Mouse (Mus musculus): ENCODE measurements around the gene Vmn2r107. TPM values are rescaled to one million over a fixed set of nuclear protein-coding genes. Genes with fewer than 3 reads are reported as not detected.

Gene Vmn2r107
- not detected in 2 replicates for polyA plus RNA-seq (2015; fragmentation: Nextera tagmentation; extraction: Ambion mirVana)

DNA sequence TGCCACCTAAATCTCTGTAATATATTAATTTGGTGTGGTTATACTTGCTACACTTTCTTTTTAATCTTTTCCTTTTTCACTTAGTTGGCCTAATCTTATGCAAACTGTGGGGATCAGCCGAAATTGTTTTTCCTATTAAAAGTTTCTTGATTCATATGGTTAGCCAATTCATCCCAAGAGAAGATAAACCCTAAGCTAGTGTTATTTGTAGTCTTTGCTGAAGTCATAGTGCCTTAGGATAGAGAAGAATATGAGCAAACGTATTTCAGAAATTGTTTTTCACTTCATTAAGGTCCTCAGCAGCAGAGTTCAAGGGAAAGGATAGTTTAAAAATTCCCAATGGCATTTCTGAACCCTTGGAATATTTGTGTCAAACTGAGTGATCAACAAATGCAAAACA, at the start of gene Vmn2r107:
TSS of gene Vmn2r107 (plus strand) at position 301 of the 400 bp plus-strand sequence.
- Histone ChIP-seq H3K4me2 (no peak within 1 kb of the TSS), H3K4me1 (replicated peaks) (no peaks in the 10 kb centered on the region), H3K9ac (no peak within 1 kb of the TSS), H3K4me3 (replicated peaks) (no peak within 1 kb of the TSS), H3K27ac (replicated peaks) (no peak within 1 kb of the TSS), H3K27me3 (no peaks in the 10 kb centered on the region), H3K36me3 (replicated peaks) (no peaks in the 10 kb centered on the region), H3K9me3 (replicated peaks) (no peaks in the 10 kb centered on the region)
- 22% methylated on average over 2 of the region's 2 CpGs for WGBS (ENCODE audit: insufficient replicate concordance)
- ATAC-seq (ENCODE audit: insufficient read depth): no peak

DNA sequence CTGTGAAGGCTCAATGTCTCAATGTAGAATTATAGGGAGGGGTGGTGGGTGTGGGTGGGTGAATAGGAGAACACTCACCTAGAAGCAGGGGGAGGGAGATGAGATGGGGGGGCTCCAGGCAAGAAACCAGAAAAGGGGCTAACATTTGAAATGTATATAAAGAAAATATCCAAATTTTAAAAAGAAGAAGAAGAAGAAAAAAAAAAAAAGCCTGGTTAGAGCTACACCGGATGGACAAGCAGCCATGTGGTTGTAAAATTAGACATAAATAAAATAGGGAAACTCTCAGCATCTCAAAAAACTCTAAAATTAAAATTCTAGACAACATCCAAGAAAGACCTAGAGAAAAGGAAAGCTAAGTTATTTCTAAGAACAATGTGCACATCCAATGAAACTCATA, 39.3 kb upstream of the Vmn2r107 start:
- H3K36me3 ChIP-seq (replicated peaks): no peaks in the 10 kb centered on the region
- H3K27ac ChIP-seq (replicated peaks): no peak overlapping the region
- 86% methylated on average over 1 of the region's 1 CpGs for WGBS (ENCODE audit: insufficient replicate concordance)
- no peak overlapping the region for H3K9ac ChIP-seq
- no peaks in the 10 kb centered on the region for H3K4me1 ChIP-seq (replicated peaks)
- H3K27me3 ChIP-seq: no peaks in the 10 kb centered on the region
- no peak for ATAC-seq (ENCODE audit: insufficient read depth)
- H3K9me3 ChIP-seq (replicated peaks): no peaks in the 10 kb centered on the region
- H3K4me2 ChIP-seq: no peak overlapping the region
- H3K4me3 ChIP-seq (replicated peaks): no peak overlapping the region

DNA sequence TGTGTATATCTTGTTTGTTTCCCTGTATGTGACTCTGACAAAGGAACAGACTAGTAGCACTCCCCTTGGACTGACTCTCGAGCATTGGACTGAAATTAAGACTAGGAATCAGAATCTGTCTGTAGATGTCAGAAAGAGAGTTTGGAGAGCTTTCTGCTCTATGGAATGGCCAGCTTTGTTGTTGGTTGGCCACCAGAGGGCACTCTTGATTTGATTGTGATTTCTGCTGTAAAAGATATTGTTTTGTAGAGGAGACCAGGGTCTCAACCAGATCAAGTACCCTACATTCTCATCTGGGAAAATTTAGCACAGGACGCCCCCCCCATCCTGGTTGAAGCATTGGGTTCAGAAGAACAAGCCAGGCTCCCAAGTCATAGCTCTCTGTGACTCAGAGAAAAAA, 54.1 kb downstream of the Vmn2r107 start:
- 16% methylated on average over 2 of the region's 2 CpGs for WGBS (ENCODE audit: insufficient replicate concordance)
- H3K4me2 ChIP-seq: no peak overlapping the region
- no peak overlapping the region for H3K4me3 ChIP-seq (replicated peaks)
- H3K9me3 ChIP-seq (replicated peaks): peaks cover 3% of the 10 kb centered on the region; the same call in 1 of the 2 replicates
- H3K4me1 ChIP-seq (replicated peaks): no peaks in the 10 kb centered on the region
- no peaks in the 10 kb centered on the region for H3K36me3 ChIP-seq (replicated peaks)
- no peak overlapping the region for H3K9ac ChIP-seq
- H3K27me3 ChIP-seq: no peaks in the 10 kb centered on the region
- no peak overlapping the region for H3K27ac ChIP-seq (replicated peaks)
- ATAC-seq (ENCODE audit: insufficient read depth): no peak

DNA sequence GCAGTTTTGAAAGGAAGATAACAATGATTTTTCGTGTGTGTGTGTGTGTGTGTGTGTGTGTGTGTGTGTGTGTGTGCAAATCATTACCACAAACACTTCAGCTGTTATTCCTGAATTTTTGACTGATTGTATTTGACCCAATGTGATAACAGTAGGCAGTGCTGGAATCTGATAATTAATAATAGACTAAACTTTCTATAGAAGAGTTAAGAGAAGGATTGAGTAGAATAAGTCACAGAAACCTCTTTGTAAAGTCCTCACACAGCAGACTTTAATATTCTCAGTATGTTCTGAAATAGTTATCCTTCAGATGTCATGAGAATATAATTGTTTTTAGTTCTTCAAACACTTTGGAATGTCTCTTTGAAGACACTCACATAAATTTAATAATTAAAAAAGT, 68.8 kb downstream of the Vmn2r107 start, which contains the start of gene Vmn1r224:
TSS of gene Vmn1r224 (plus strand) at position 301 of the 400 bp plus-strand sequence.
- Histone ChIP-seq H3K4me1 (replicated peaks) (no peaks in the 10 kb centered on the region), H3K36me3 (replicated peaks) (no peaks in the 10 kb centered on the region), H3K9ac (no peak within 1 kb of the TSS), H3K27me3 (no peaks in the 10 kb centered on the region), H3K4me2 (no peak within 1 kb of the TSS), H3K4me3 (replicated peaks) (no peak within 1 kb of the TSS), H3K27ac (replicated peaks) (no peak within 1 kb of the TSS), H3K9me3 (replicated peaks) (no peaks in the 10 kb centered on the region)
- ATAC-seq (ENCODE audit: insufficient read depth): no peak
- WGBS (ENCODE audit: insufficient replicate concordance): 17% methylated on average over 1 of the region's 1 CpGs

Other genes starting within 250 kb of the Vmn2r107 start
- gene Fpr-rs7, start 231.0 kb upstream of the Vmn2r107 start, polyA plus RNA-seq (2015; fragmentation: Nextera tagmentation; extraction: Ambion mirVana): not detected in 2 replicates
- gene Fpr-rs6, start 162.1 kb upstream of the Vmn2r107 start, polyA plus RNA-seq (2015; fragmentation: Nextera tagmentation; extraction: Ambion mirVana): not detected in 2 replicates
- not detected in 2 replicates for gene Vmn2r105, start 110.2 kb upstream of the Vmn2r107 start, polyA plus RNA-seq (2015; fragmentation: Nextera tagmentation; extraction: Ambion mirVana)
- not detected in 2 replicates for gene Vmn2r106, start 59.7 kb upstream of the Vmn2r107 start, polyA plus RNA-seq (2015; fragmentation: Nextera tagmentation; extraction: Ambion mirVana)
- gene Vmn1r224, start 68.9 kb downstream of the Vmn2r107 start, polyA plus RNA-seq (2015; fragmentation: Nextera tagmentation; extraction: Ambion mirVana): not detected in 2 replicates
- gene Vmn2r108, start 136.1 kb downstream of the Vmn2r107 start, polyA plus RNA-seq (2015; fragmentation: Nextera tagmentation; extraction: Ambion mirVana): not detected in 2 replicates
- gene Vmn1r225, start 152.9 kb downstream of the Vmn2r107 start, polyA plus RNA-seq (2015; fragmentation: Nextera tagmentation; extraction: Ambion mirVana): not detected in 2 replicates
- gene Vmn2r109, start 219.5 kb downstream of the Vmn2r107 start, polyA plus RNA-seq (2015; fragmentation: Nextera tagmentation; extraction: Ambion mirVana): not detected in 2 replicates